Mouse (Mus musculus) cerebellum, adult 2 months (tissue): ENCODE measurements around the gene Enpp3. TPM values are rescaled to one million over a fixed set of nuclear protein-coding genes. Genes with fewer than 3 reads are reported as not detected.
A peak's percentile ranks its signal among the peaks of the same experiment; 100 is the strongest.

Source experiments
- DNase-seq, 2 experiments: peaks; one replicate each; pipeline ENCODE4 v3.0.0; 2021
- H3K27ac ChIP-seq: fragments of 200-500 bp; 2 replicates; pipeline ENCODE4 v1.5.1; 2012; ENCODE audit warnings: low read length, control low read depth, inconsistent platforms; ENCODE audit not compliant: insufficient read depth
- H3K27me3 ChIP-seq: fragments of 200-500 bp; 2 replicates; pipeline ENCODE4 v1.6.1; 2012; ENCODE audit warnings: inconsistent platforms, mild to moderate bottlenecking, low read length, moderate library complexity; ENCODE audit not compliant: control insufficient read depth, insufficient read depth
- H3K4me1 ChIP-seq: fragments of 200-500 bp; 2 replicates; pipeline ENCODE4 v1.6.1; 2011; ENCODE audit warnings: low read length; ENCODE audit not compliant: control insufficient read depth, insufficient read depth
- H3K4me3 ChIP-seq: fragments of 200-500 bp; replicated peaks from 2 replicates; pipeline ENCODE3; 2011; ENCODE audit warnings: mild to moderate bottlenecking, low read depth, low read length, control low read depth; ENCODE audit not compliant: insufficient read depth
- CTCF ChIP-seq: fragments of 200-500 bp; IDR thresholded peaks from 2 replicates; pipeline ENCODE4 v1.5.1; 2011; ENCODE audit warnings: low read depth, mild to moderate bottlenecking, control low read depth, low read length, moderate library complexity, borderline replicate concordance; ENCODE audit not compliant: insufficient read depth
- POLR2A ChIP-seq: fragments of 200-500 bp; IDR thresholded peaks from 2 replicates; pipeline ENCODE4 v1.6.1; 2011; ENCODE audit warnings: low read length, control low read depth, borderline replicate concordance; ENCODE audit not compliant: insufficient read depth
- WGBS: fragments of 180-500 bp; shearing (Covaris S2); methylation state at CpG from one replicate; pipeline ENCODE4 v1.1.7; 2018; 5-methylcytosine and 5-hydroxymethylcytosine counted together
- polyA plus RNA-seq: library from polyadenylated mRNA; depleted of rRNA; stranded (reverse); fragments of >200 nt; gene quantifications from 2 replicates; pipeline ENCODE4 v1.2.3, GENCODE M21; 2012

Gene Enpp3
- polyA plus RNA-seq, 1 experiment = 1.4 TPM

DNA sequence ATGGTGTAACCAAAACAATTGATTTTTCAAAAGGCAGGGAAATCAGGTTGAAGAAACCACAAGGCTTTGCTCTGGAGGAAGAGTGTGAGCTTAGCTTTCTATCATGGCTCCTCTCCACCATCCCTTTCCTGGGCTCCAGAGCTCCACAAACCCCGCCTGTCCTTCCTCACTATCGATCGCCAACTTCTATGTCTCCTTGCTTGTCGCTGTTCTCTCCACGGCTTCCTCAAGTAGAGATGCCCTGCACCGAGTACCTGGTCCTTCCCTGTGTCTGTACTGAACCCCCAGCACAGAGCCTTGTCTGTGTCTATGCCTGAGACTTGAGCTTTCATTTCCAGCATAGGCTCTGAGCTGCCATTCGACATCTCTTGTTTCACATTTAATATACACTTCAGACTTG lies 49.9 kb downstream of the Enpp3 start:
- no peak overlapping the region for H3K27ac ChIP-seq
- TF ChIP-seq CTCF (no peak), POLR2A (no peak)
- no peaks in the 10 kb centered on the region for H3K4me1 ChIP-seq
- H3K4me3 ChIP-seq = no peak overlapping the region
- WGBS = 91% methylated on average over 7 of the region's 7 CpGs
- no peak for DNase-seq
- no peaks in the 10 kb centered on the region for H3K27me3 ChIP-seq

DNA sequence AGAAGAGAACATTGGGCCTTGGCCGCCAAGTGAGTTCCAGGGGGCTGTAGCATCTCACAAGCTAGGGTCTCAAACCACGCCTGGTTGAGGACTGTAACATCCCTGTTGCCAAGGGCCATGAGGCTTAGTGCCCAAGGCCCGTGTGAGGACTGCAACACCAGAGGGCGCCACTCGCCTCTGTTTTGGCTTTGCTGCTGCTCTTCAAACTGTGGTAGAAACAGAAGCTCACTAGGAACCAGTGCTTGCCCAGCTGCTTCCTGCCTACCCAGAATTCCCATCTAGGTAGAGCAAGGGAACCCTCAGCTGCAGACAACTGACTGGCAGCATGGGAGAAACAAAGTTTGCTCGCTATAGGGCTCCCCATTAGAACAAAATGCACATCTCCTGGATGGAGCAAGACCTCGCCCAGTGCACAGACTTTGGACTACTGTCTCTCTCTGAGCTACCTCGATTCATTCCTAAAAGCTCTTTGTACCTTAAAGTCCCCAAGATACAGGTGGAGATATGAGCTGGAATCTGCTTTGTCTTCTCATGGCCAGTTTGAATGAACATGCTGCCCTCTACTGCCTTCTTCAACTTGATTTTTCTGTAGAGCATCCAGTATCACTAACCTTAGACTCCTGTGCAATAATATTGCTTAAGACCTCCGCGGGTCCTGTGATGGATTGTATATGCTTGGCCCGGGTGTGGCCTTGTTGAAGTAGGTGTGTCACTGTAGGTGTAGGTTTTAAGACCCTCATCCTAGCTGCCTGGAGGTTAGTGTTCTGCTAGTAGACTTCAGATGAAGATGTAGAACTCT lies 52.7 kb downstream of the Enpp3 start:
- WGBS = 81% methylated on average over 11 of the region's 11 CpGs
- peak; percentile 51 for TF ChIP-seq CTCF
- no peak for TF ChIP-seq POLR2A
- no peaks in the 10 kb centered on the region for H3K27me3 ChIP-seq
- H3K27ac ChIP-seq = no peak overlapping the region
- peak; percentile 9 to 26 for DNase-seq
- H3K4me1 ChIP-seq = no peaks in the 10 kb centered on the region
- H3K4me3 ChIP-seq = no peak overlapping the region

DNA sequence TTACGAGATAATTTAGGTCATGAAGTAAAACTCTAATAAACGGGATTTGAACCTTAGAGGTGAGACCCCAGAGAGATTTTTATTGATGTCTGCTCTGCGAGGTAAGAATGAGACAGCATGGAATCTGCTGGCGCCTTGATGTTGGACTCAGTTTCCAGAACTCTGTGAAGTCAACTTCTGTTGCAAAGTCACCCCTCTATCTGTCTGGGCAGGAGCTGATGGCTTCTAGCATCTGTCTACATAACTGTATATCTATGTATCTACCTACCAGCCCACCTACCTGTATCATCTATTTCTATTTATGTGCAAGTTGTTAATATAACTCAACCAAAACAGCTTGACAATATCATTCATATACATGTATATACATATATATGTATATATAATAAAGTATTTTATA lies 57.3 kb downstream of the Enpp3 start:
- no peak for TF ChIP-seq CTCF
- no peak for TF ChIP-seq POLR2A
- no peak overlapping the region for H3K27ac ChIP-seq
- 86% methylated on average over 4 of the region's 4 CpGs for WGBS

DNA sequence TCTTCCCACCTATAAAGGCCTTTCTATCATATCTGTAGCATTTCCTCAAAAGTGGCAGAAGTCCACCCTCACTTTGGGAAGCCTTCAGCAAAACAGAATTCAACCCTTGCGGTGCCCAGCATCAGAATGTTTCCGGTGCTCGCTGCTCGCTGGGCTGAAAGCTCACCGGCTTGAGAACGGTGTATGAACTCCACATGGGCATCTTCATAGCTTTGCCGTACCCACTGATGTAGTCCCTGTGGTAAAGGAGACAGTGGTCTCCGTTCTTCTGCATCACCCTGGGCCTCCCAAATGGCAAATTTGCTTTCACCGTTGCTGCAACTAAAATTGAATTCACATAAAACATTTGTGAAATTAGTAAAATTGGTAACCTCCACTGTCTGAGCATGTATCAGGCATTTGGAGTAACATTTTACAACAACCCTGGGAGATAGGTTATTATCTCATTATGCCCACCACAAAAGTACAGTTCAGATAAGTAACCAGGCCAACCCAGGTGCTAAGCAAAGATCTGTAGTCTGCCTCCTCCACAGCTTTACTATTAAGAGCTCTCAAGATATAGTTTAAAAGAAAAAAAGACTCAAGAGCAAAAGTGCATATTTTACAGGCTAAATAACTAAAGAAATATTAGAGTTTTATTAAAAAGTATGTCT lies 57.9 kb downstream of the Enpp3 start:
- DNase-seq = no peak
- H3K4me3 ChIP-seq = no peak overlapping the region
- no peak overlapping the region for H3K27ac ChIP-seq
- WGBS = 96% methylated on average over 9 of the region's 9 CpGs
- H3K4me1 ChIP-seq = no peaks in the 10 kb centered on the region
- no peak for TF ChIP-seq POLR2A
- TF ChIP-seq CTCF = no peak
- H3K27me3 ChIP-seq = no peaks in the 10 kb centered on the region

More for the DNA sequence above, 57.3 kb downstream of the Enpp3 start:
- Histone ChIP-seq H3K27me3 (no peaks in the 10 kb centered on the region), H3K4me1 (no peaks in the 10 kb centered on the region), H3K4me3 (no peak overlapping the region)
- DNase-seq = no peak

DNA sequence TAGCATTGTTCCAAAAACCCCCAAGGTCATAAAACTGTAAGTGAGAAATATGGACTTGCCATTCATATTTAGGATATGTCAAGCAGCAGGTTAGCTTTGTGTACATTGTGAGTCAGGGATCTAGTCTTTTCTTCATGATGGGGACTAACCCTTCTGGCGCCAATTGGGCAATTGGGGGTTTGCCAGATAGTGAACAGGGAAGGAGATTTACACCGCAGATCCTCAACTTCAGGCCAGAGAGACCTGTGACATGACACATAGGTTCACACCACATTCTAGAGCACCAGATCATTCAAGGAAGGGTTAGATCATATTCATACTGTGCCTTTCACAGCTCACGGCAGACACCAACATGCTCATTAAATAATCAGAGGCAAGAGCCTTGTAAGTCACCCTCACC lies 58.7 kb downstream of the Enpp3 start:
- TF ChIP-seq CTCF = no peak
- TF ChIP-seq POLR2A = no peak
- Histone ChIP-seq H3K27me3 (no peaks in the 10 kb centered on the region), H3K4me3 (no peak overlapping the region), H3K27ac (no peak overlapping the region), H3K4me1 (no peaks in the 10 kb centered on the region)
- DNase-seq = no peak
- 68% methylated on average over 3 of the region's 3 CpGs for WGBS

DNA sequence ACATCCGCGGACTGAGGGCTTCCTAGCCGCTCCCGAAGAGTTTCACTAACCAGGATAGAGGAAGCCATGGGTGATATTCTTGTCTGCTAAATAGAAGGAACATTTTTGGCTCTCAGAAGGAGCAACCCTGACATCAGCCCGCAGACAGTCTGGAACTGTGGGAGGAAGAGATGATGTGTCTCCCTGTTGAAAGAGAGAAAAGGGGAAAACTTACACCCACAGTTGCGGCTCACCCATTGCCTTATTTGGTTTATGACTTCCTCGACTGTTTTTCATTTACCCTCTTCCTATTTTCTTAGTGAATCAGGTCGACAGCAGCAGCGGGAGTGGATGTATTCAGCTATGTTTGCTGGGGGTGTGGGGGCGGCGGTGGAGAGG lies 64.0 kb downstream of the Enpp3 start:
- WGBS = 78% methylated on average over 11 of the region's 11 CpGs
- no peaks in the 10 kb centered on the region for H3K27me3 ChIP-seq
- no peak overlapping the region for H3K4me3 ChIP-seq
- no peak overlapping the region for H3K27ac ChIP-seq
- TF ChIP-seq POLR2A (no peak), CTCF (no peak)
- H3K4me1 ChIP-seq = no peaks in the 10 kb centered on the region
- no peak for DNase-seq

DNA sequence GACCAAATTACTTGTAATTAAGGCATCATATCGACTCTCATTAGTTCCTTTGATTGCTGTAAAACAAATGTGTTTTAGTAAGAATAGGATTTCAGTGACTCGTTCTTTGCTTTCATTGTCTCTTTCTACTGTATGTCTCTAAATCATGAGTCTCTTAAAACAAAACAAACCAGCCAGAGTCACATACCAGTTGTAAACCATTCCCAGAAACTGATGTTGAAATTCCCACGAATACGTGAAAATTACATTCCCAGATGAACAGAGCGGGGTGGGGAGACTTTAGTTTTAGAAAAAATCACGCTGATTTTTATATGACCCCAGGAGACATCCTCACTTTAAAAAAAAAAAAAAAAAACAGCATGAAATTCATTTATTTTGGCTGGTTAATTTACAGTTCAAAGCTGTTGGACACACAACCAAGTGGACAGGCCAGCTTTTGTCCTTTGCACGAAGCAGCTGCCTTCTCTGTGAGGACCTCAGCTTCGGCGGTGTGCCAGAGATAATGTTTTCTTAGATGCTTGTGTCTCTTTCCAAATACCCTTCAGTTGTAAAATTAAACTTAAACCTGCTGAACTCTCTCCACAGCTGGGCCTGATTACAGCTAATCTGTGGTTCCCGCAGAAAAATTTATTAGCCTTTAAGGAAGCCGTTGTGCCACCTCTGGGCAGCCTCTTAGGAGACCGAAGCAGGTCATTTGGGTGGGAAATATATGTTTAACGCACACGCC lies 64.5 kb downstream of the Enpp3 start:
- Histone ChIP-seq H3K4me3 (no peak overlapping the region), H3K27me3 (no peaks in the 10 kb centered on the region), H3K27ac (no peak overlapping the region), H3K4me1 (no peaks in the 10 kb centered on the region)
- DNase-seq = peak in 1 of 2 experiments; percentile 4
- TF ChIP-seq CTCF (no peak), POLR2A (no peak)
- WGBS = 63% methylated on average over 14 of the region's 14 CpGs
